ENCODE assay signal across 8 mouse cellular contexts in the genomic region with DNA sequence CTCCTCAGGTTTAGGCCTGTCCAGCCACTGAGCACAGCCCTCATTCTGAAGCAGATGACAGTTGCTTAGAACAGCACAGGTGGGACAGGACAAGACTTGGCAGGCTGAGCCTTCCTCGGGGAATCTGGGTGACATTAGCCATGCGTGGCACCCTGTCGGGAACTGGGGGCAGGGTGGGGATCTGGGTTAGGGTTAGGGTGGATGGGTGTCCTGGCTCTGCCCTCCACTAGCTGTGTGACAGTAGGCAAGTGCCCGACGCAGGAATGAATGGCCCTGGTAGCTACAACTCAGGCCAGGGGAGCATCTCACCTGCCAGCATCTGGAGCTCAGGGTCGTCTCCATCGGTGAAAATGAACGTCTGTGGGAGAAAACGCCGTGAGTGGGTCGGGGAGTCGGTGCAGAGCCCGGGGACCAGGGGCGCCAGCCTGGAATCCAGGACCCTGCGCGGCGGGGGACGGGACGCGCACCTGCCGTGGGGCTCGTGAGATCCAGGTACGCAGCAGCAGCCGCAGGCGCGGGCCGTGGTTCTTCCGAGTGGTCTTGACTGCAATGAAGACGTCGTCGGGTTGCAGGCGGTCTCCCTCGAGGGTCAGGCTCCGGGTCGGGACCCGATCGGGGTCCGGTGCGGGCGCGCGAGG. TPM values are rescaled to one million over a fixed set of nuclear protein-coding genes. Genes with fewer than 3 reads are reported as not detected.
DNase-seq lines count a peak whose midpoint lies in the region; ATAC-seq and TF ChIP-seq lines count a peak whose summit lies in the region.

No protein-coding gene starts in this region.

- H3K27ac ChIP-seq in heart, embryonic 12.5 days (ENCODE audit: poor library complexity, severe bottlenecking): peak overlapping the region; percentile 47; the same call in 1 of the 2 replicates
- peak overlapping the region; percentile 73 for H3K27ac ChIP-seq in forebrain, embryonic 12.5 days
- H3K27ac ChIP-seq in limb, embryonic 14.5 days (replicated peaks; ENCODE audit: low read depth, low read length): peak overlapping the region; percentile 63; the same call in 1 of the 2 replicates
- H3K27ac ChIP-seq in stomach, embryonic 14.5 days (ENCODE audit: low read length): peak overlapping the region; percentile 49

- TF ChIP-seq CTCF in G1E (IDR thresholded peaks at IDR 0.05; ENCODE audit: low read depth, low read length): no peak

- no peak for TF ChIP-seq POLR2A in limb, embryonic 14.5 days (IDR thresholded peaks at IDR 0.05; ENCODE audit: borderline replicate concordance, extremely low read depth, insufficient read depth, insufficient read length)

- no peak for DNase-seq in heart, adult 8-10 months (ENCODE audit: low spot score)
- no peak for DNase-seq in G1E (ENCODE audit: low spot score)
- DNase-seq in limb, embryonic 14.5 days (ENCODE audit: low spot score): no peak
- no peak for DNase-seq in right cerebral cortex, postnatal 4 days
- DNase-seq in layer of hippocampus, postnatal 25 days (ENCODE audit: extremely low spot score in 1 of 2, low spot score in 1 of 2): no peak

- no peaks in the 10 kb centered on the region for H3K9me3 ChIP-seq in heart, embryonic 12.5 days (replicated peaks)
- no peaks in the 10 kb centered on the region for H3K9me3 ChIP-seq in G1E (replicated peaks)
- no peaks in the 10 kb centered on the region for H3K9me3 ChIP-seq in forebrain, embryonic 12.5 days
- H3K9me3 ChIP-seq in limb, embryonic 14.5 days (ENCODE audit: control insufficient read depth, low read length): no peaks in the 10 kb centered on the region
- H3K9me3 ChIP-seq in stomach, embryonic 14.5 days (ENCODE audit: control insufficient read depth, low read depth, low read length): no peaks in the 10 kb centered on the region

- H3K27me3 ChIP-seq in heart, embryonic 12.5 days (replicated peaks): peaks cover 8% of the 10 kb centered on the region; the same call in 1 of the 2 replicates
- no peaks in the 10 kb centered on the region for H3K27me3 ChIP-seq in G1E (ENCODE audit: insufficient read depth, low read length)
- H3K27me3 ChIP-seq in forebrain, embryonic 12.5 days: no peaks in the 10 kb centered on the region; the same call in 1 of the 2 replicates
- H3K27me3 ChIP-seq in limb, embryonic 14.5 days (ENCODE audit: control insufficient read depth, insufficient read depth, low read length): no peaks in the 10 kb centered on the region
- no peaks in the 10 kb centered on the region for H3K27me3 ChIP-seq in stomach, embryonic 14.5 days (ENCODE audit: control insufficient read depth, insufficient read depth, low read length)

- no peak; the same call in 1 of the 2 replicates for ATAC-seq in heart, embryonic 12.5 days (ENCODE audit: insufficient number of reproducible peaks, low FRiP score)
- ATAC-seq in G1E (ENCODE audit: extremely low read depth, insufficient number of reproducible peaks, low FRiP score, poor library complexity, severe bottlenecking): no peak
- peak; percentile 45; the same call in 1 of the 2 replicates for ATAC-seq in forebrain, embryonic 12.5 days (ENCODE audit: low FRiP score)
- no peak for ATAC-seq in limb, embryonic 14.5 days (ENCODE audit: low FRiP score, low read depth)
- peak; percentile 11; the same call in 1 of the 2 replicates for ATAC-seq in stomach, embryonic 14.5 days (ENCODE audit: insufficient number of reproducible peaks, insufficient read depth, low FRiP score, low read depth)

- WGBS in heart, embryonic 12.5 days: 2% methylated on average over 42 of the region's 42 CpGs
- WGBS in forebrain, embryonic 12.5 days: 2% methylated on average over 42 of the region's 42 CpGs
- 8% methylated on average over 36 of the region's 42 CpGs for WGBS in limb, embryonic 14.5 days
- 2% methylated on average over 42 of the region's 42 CpGs for WGBS in stomach, embryonic 14.5 days

- peak overlapping the region; percentile 96 for H3K4me2 ChIP-seq in heart, embryonic 12.5 days
- peak overlapping the region; percentile 99 for H3K4me2 ChIP-seq in forebrain, embryonic 12.5 days
- H3K4me2 ChIP-seq in limb, embryonic 14.5 days (replicated peaks; ENCODE audit: low read depth, low read length, severe bottlenecking): peak overlapping the region; percentile 93
- peak overlapping the region; percentile 93 for H3K4me2 ChIP-seq in stomach, embryonic 14.5 days (replicated peaks; ENCODE audit: low read depth, low read length)

- H3K4me3 ChIP-seq in heart, embryonic 12.5 days: peak overlapping the region; percentile 100
- H3K4me3 ChIP-seq in G1E (ENCODE audit: low read depth, low read length): peak overlapping the region; percentile 98
- H3K4me3 ChIP-seq in forebrain, embryonic 12.5 days (replicated peaks): peak overlapping the region; percentile 100
- peak overlapping the region; percentile 89 for H3K4me3 ChIP-seq in limb, embryonic 14.5 days (replicated peaks; ENCODE audit: low read length)
- H3K4me3 ChIP-seq in stomach, embryonic 14.5 days (ENCODE audit: low read depth, low read length): peak overlapping the region; percentile 85

- peaks cover 52% of the 10 kb centered on the region for H3K36me3 ChIP-seq in heart, embryonic 12.5 days
- H3K36me3 ChIP-seq in G1E (replicated peaks): peaks cover 79% of the 10 kb centered on the region
- peaks cover 50% of the 10 kb centered on the region for H3K36me3 ChIP-seq in forebrain, embryonic 12.5 days (replicated peaks)
- H3K36me3 ChIP-seq in limb, embryonic 14.5 days (ENCODE audit: control insufficient read depth, insufficient read depth, low read length): peaks cover 47% of the 10 kb centered on the region
- H3K36me3 ChIP-seq in stomach, embryonic 14.5 days (ENCODE audit: control insufficient read depth, insufficient read depth, low read length): peaks cover 29% of the 10 kb centered on the region

- H3K4me1 ChIP-seq in heart, embryonic 12.5 days (replicated peaks): peaks cover 21% of the 10 kb centered on the region
- H3K4me1 ChIP-seq in G1E (ENCODE audit: insufficient read depth, low read depth, low read length): peaks cover 50% of the 10 kb centered on the region
- peaks cover 27% of the 10 kb centered on the region for H3K4me1 ChIP-seq in forebrain, embryonic 12.5 days
- peaks cover 14% of the 10 kb centered on the region for H3K4me1 ChIP-seq in limb, embryonic 14.5 days (ENCODE audit: control insufficient read depth, insufficient read depth, low read length)
- H3K4me1 ChIP-seq in stomach, embryonic 14.5 days (ENCODE audit: control insufficient read depth, insufficient read depth, low read length): peaks cover 7% of the 10 kb centered on the region; the same call in 1 of the 2 replicates

- H3K9ac ChIP-seq in heart, embryonic 12.5 days: peak overlapping the region; percentile 97
- peak overlapping the region; percentile 95 for H3K9ac ChIP-seq in forebrain, embryonic 12.5 days
- peak overlapping the region; percentile 90 for H3K9ac ChIP-seq in limb, embryonic 14.5 days (ENCODE audit: low read depth, low read length, severe bottlenecking)
- H3K9ac ChIP-seq in stomach, embryonic 14.5 days (replicated peaks; ENCODE audit: low read depth, low read length): peak overlapping the region; percentile 88

RNA-seq across cellular contexts. Expression of a gene that starts 0.5 kb away (rescaled TPM):
- polyA plus RNA-seq in heart, embryonic 12.5 days (2016; fragmentation: Nextera tagmentation; extraction: Ambion mirVana): 23.2 and 24.9 TPM in 2 replicates
- 10 to 100 TPM; 10.1 to 11.3 (median 11.2) TPM for total RNA-seq in heart, adult 8-10 months (2022)
- total RNA-seq in G1E (2014; fragmentation: Nextera tagmentation) (18.4 and 24.2 TPM in 2 replicates), G1E (2017) (3.5 and 4.1 TPM in 2 replicates)
- 55.0 and 67.6 TPM in 2 replicates for polyA plus RNA-seq in G1E (2012)
- 58.1 and 63.7 TPM in 2 replicates for polyA plus RNA-seq in forebrain, embryonic 12.5 days (2016; fragmentation: Nextera tagmentation; extraction: Ambion mirVana)
- polyA plus RNA-seq in limb, embryonic 14.5 days (2012; rRNA removed): 61.0 and 79.7 TPM in 2 replicates
- polyA plus RNA-seq in limb, embryonic 14.5 days (2014; fragmentation: Nextera tagmentation; extraction: Ambion mirVana): 36.8 and 39.0 TPM in 2 replicates
- polyA plus RNA-seq in stomach, embryonic 14.5 days (2014; fragmentation: Nextera tagmentation; extraction: Ambion mirVana): 27.8 and 29.5 TPM in 2 replicates
- 10 to 100 TPM; 68.8 to 74.1 TPM for total RNA-seq in layer of hippocampus, postnatal 25 days (2021)

RNA-seq across cellular contexts. Expression of a gene that starts 0.5 kb away (rescaled TPM):
- polyA plus RNA-seq in heart, embryonic 12.5 days (2016; fragmentation: Nextera tagmentation; extraction: Ambion mirVana): 139 and 140 TPM in 2 replicates
- total RNA-seq in heart, adult 8-10 months (2022): 10 to 100 TPM; 56.3 to 63.8 (median 59.1) TPM
- total RNA-seq in G1E (2014; fragmentation: Nextera tagmentation) (109 and 111 TPM in 2 replicates), G1E (2017) (110 and 144 TPM in 2 replicates)
- 65.9 and 66.5 TPM in 2 replicates for polyA plus RNA-seq in G1E (2012)
- 246 and 247 TPM in 2 replicates for polyA plus RNA-seq in forebrain, embryonic 12.5 days (2016; fragmentation: Nextera tagmentation; extraction: Ambion mirVana)
- polyA plus RNA-seq in limb, embryonic 14.5 days (2012; rRNA removed): 236 and 273 TPM in 2 replicates
- 248 and 249 TPM in 2 replicates for polyA plus RNA-seq in limb, embryonic 14.5 days (2014; fragmentation: Nextera tagmentation; extraction: Ambion mirVana)
- polyA plus RNA-seq in stomach, embryonic 14.5 days (2014; fragmentation: Nextera tagmentation; extraction: Ambion mirVana): 218 and 224 TPM in 2 replicates
- 100 to 1,000 TPM; 147 to 153 TPM for total RNA-seq in layer of hippocampus, postnatal 25 days (2021)

RNA-seq across cellular contexts. Expression of a gene that starts 12.7 kb away (rescaled TPM):
- 48.0 and 48.3 TPM in 2 replicates for polyA plus RNA-seq in heart, embryonic 12.5 days (2016; fragmentation: Nextera tagmentation; extraction: Ambion mirVana)
- 10 to 100 TPM; 25.9 to 32.7 (median 27.6) TPM for total RNA-seq in heart, adult 8-10 months (2022)
- total RNA-seq in G1E (2014; fragmentation: Nextera tagmentation) (63.3 and 67.4 TPM in 2 replicates), G1E (2017) (49.2 and 54.7 TPM in 2 replicates)
- polyA plus RNA-seq in G1E (2012): 142 and 166 TPM in 2 replicates
- 67.9 and 69.6 TPM in 2 replicates for polyA plus RNA-seq in forebrain, embryonic 12.5 days (2016; fragmentation: Nextera tagmentation; extraction: Ambion mirVana)
- polyA plus RNA-seq in limb, embryonic 14.5 days (2012; rRNA removed): 55.3 and 55.8 TPM in 2 replicates
- polyA plus RNA-seq in limb, embryonic 14.5 days (2014; fragmentation: Nextera tagmentation; extraction: Ambion mirVana): 60.2 and 63.4 TPM in 2 replicates
- 59.7 and 66.9 TPM in 2 replicates for polyA plus RNA-seq in stomach, embryonic 14.5 days (2014; fragmentation: Nextera tagmentation; extraction: Ambion mirVana)
- 10 to 100 TPM; 45.7 to 50.0 TPM for total RNA-seq in layer of hippocampus, postnatal 25 days (2021)

RNA-seq across cellular contexts. Expression of a gene that starts 21.0 kb away (rescaled TPM):
- polyA plus RNA-seq in heart, embryonic 12.5 days (2016; fragmentation: Nextera tagmentation; extraction: Ambion mirVana): 3.5 and 5.3 TPM in 2 replicates
- total RNA-seq in heart, adult 8-10 months (2022): 10 to 100 TPM; 19.8 to 57.1 (median 32.9) TPM
- 568 and 661 TPM in 2 replicates for total RNA-seq in G1E (2014; fragmentation: Nextera tagmentation)
- 112 and 114 TPM in 2 replicates for total RNA-seq in G1E (2017)
- 2,501 and 3,141 TPM in 2 replicates for polyA plus RNA-seq in G1E (2012)
- 5.2 and 6.1 TPM in 2 replicates for polyA plus RNA-seq in forebrain, embryonic 12.5 days (2016; fragmentation: Nextera tagmentation; extraction: Ambion mirVana)
- 1.8 and 1.9 TPM in 2 replicates for polyA plus RNA-seq in limb, embryonic 14.5 days (2012; rRNA removed)
- polyA plus RNA-seq in limb, embryonic 14.5 days (2014; fragmentation: Nextera tagmentation; extraction: Ambion mirVana): 4.2 and 4.5 TPM in 2 replicates
- 3.6 and 5.4 TPM in 2 replicates for polyA plus RNA-seq in stomach, embryonic 14.5 days (2014; fragmentation: Nextera tagmentation; extraction: Ambion mirVana)
- total RNA-seq in layer of hippocampus, postnatal 25 days (2021): 10 to 100 TPM; 19.9 to 22.8 TPM

RNA-seq across cellular contexts. Expression of a gene that starts 40.8 kb away (rescaled TPM):
- 45.1 and 47.5 TPM in 2 replicates for polyA plus RNA-seq in heart, embryonic 12.5 days (2016; fragmentation: Nextera tagmentation; extraction: Ambion mirVana)
- 10 to 100 TPM; 12.0 to 18.1 (median 14.9) TPM for total RNA-seq in heart, adult 8-10 months (2022)
- total RNA-seq in G1E (2014; fragmentation: Nextera tagmentation) (88.2 and 116 TPM in 2 replicates), G1E (2017) (66.6 and 69.3 TPM in 2 replicates)
- polyA plus RNA-seq in G1E (2012): 425 and 529 TPM in 2 replicates
- polyA plus RNA-seq in forebrain, embryonic 12.5 days (2016; fragmentation: Nextera tagmentation; extraction: Ambion mirVana): 118 and 139 TPM in 2 replicates
- polyA plus RNA-seq in limb, embryonic 14.5 days (2012; rRNA removed): 187 and 282 TPM in 2 replicates
- polyA plus RNA-seq in limb, embryonic 14.5 days (2014; fragmentation: Nextera tagmentation; extraction: Ambion mirVana): 81.9 and 86.7 TPM in 2 replicates
- polyA plus RNA-seq in stomach, embryonic 14.5 days (2014; fragmentation: Nextera tagmentation; extraction: Ambion mirVana): 69.0 and 70.9 TPM in 2 replicates
- 100 to 1,000 TPM; 191 to 198 TPM for total RNA-seq in layer of hippocampus, postnatal 25 days (2021)

Comparison
In these comparisons a context has a peak if more than half of its experiments do, and no peak if none do; other contexts are left out.
1. ATAC-seq: peak in forebrain, embryonic 12.5 days (single experiment) and stomach, embryonic 14.5 days (single experiment); none in heart, embryonic 12.5 days (single experiment), G1E (single experiment) and limb, embryonic 14.5 days (single experiment).
2. Peak in every context shown above with its lines, with median percentiles within 50 percentile points of each other: H3K27ac ChIP-seq, H3K4me2 ChIP-seq, H3K4me3 ChIP-seq and H3K9ac ChIP-seq.